Mouse (Mus musculus) liver, adult 2 months (tissue): ENCODE measurements at regions not wholly inside any gene's neighbourhood (a gene's known extent, or its start where the extent isn't known, plus 50 kb on each side); places are given as distances from the start of the nearest gene placed in this dataset.

ENCODE experiments used
- DNase-seq: peaks from one replicate; pipeline ENCODE4 v3.0.0-alpha.2; 2011; ENCODE audit warnings: low read depth, low spot score; ENCODE audit errors: extremely low read depth
- H3K27ac ChIP-seq: fragments of 200-500 bp; replicated peaks from 2 replicates; pipeline ENCODE4 v1.5.1; 2012; ENCODE audit warnings: low read depth, mild to moderate bottlenecking, control low read depth, inconsistent platforms, low read length; ENCODE audit not compliant: insufficient read depth
- H3K27me3 ChIP-seq: fragments of 200-500 bp; 2 replicates; pipeline ENCODE4 v1.6.1; 2012; ENCODE audit warnings: mild to moderate bottlenecking, moderate library complexity, low read length, inconsistent platforms; ENCODE audit not compliant: control insufficient read depth, insufficient read depth
- H3K36me3 ChIP-seq: fragments of 200-500 bp; 2 replicates; pipeline ENCODE4 v1.6.1; 2012; ENCODE audit warnings: low read length, inconsistent platforms; ENCODE audit not compliant: control insufficient read depth, insufficient read depth
- H3K4me1 ChIP-seq: fragments of 200-500 bp; 2 replicates; pipeline ENCODE4 v1.6.1; 2011; ENCODE audit warnings: low read length; ENCODE audit not compliant: control insufficient read depth, insufficient read depth
- H3K4me3 ChIP-seq: fragments of 200-500 bp; 2 replicates; pipeline ENCODE4 v1.5.1; 2011; ENCODE audit warnings: low read depth, mild to moderate bottlenecking, control low read depth, low read length, moderate library complexity; ENCODE audit not compliant: insufficient read depth
- H3K79me2 ChIP-seq: fragments of 200-500 bp; 2 replicates; pipeline ENCODE4 v1.6.1; 2012; ENCODE audit warnings: inconsistent platforms, mild to moderate bottlenecking, low read length, moderate library complexity; ENCODE audit not compliant: control insufficient read depth, insufficient read depth
- H3K9ac ChIP-seq: fragments of 200-500 bp; 2 replicates; pipeline ENCODE4 v1.6.1; 2012; ENCODE audit warnings: low read depth, mild to moderate bottlenecking, control low read depth, inconsistent platforms, low read length
- CTCF ChIP-seq: fragments of 200-500 bp; IDR thresholded peaks from 2 replicates; pipeline ENCODE4 v1.5.1; 2011; ENCODE audit warnings: low read depth, low read length, control low read depth
- POLR2A ChIP-seq: fragments of 200-500 bp; IDR thresholded peaks from 2 replicates; pipeline ENCODE4 v1.6.1; 2011; ENCODE audit warnings: low read length, control low read depth; ENCODE audit not compliant: insufficient read depth; ENCODE audit errors: extremely low read depth
- WGBS: fragments of 180-500 bp; shearing (Covaris S2); methylation state at CpG from one replicate; pipeline ENCODE4 v1.1.7; 2018; 5-methylcytosine and 5-hydroxymethylcytosine counted together

DNA sequence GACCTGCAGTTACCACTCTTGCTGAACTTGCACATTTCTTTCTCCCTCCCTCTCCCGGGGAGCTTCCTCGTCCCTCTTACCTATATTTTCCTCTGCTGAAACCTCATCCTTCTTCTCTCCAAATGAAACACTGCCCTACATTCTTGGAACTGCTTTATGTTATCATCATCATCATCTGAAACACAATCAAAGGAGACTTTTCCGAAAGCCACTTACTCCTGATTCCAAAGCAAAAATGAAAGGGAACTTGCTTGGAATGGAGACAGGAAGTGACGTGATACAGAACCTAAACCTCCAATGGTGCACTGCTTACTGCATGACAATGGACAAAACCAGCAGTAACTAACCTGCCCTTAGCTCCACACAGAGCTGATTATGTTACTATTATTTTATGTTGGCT is 287.2 kb upstream of the Btbd3 start:
- 73% methylated on average over 4 of the region's 4 CpGs for WGBS
- TF ChIP-seq CTCF, result no peak
- no peak for TF ChIP-seq POLR2A

DNA sequence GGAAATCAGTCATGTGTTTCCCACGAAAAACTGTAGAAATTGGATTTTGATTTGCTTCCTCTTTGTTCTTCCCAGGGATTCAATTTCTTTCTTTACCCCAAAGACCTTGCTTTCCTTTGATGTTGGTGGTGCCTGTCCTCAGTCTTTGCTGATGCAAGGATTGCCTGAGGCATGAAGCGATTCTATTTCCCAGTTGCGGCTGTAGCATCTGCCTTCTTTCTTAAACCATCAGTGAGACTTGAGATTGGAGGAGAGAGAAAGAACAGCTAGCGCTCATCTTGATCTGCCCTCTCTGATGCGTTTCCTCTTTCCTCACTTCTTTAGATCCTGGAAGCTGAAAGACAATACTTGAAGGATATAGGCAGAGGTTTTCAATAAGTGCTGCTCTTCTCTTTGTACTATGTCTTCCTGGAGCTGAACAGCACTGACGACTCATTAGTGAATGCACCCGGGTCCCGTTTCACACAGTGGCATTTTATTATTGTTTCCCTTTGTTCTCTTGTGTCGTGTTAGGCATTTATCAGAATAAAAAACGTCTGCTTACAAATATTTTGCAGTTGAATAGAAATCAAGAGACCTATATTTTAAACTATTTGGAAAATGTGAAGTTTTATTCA is 289.8 kb upstream of the Btbd3 start:
- no peaks in the 10 kb centered on the region for H3K27me3 ChIP-seq

More for the DNA sequence above, 287.2 kb upstream of the Btbd3 start:
- Histone ChIP-seq H3K4me3 (peak overlapping the region; percentile 35; the same call in 1 of the 2 replicates), H3K36me3 (no peaks in the 10 kb centered on the region), H3K79me2 (no peaks in the 10 kb centered on the region), H3K9ac (no peak overlapping the region), H3K27me3 (no peaks in the 10 kb centered on the region), H3K4me1 (no peaks in the 10 kb centered on the region), H3K27ac (no peak overlapping the region)
- no peak for DNase-seq

DNA sequence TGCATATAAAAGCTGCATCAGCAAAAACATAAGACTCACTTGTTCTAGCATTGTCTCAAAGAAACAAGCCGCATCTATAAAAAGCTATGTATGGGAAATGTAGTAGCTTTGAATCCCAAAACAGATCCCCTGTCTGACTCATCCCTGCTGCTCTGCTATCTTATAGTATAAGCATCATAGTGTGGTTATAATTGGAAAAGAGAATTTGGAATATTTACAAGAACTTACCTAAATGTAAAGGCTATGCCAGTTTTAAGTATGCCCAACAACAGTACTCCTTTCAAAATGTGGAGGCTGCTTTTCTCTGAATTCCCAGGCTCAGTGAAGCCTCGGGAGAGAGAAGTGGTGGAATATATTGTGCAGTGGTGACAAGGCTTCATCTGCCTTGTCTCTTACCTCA is 301.5 kb upstream of the Btbd3 start:
- H3K4me1 ChIP-seq, result no peaks in the 10 kb centered on the region
- TF ChIP-seq CTCF (no peak), POLR2A (no peak)
- H3K4me3 ChIP-seq, result no peak overlapping the region
- H3K36me3 ChIP-seq, result no peaks in the 10 kb centered on the region
- H3K27me3 ChIP-seq, result no peaks in the 10 kb centered on the region
- no peak for DNase-seq
- H3K27ac ChIP-seq, result no peak overlapping the region
- no peak overlapping the region for H3K9ac ChIP-seq
- WGBS, result 91% methylated on average over 2 of the region's 2 CpGs
- H3K79me2 ChIP-seq, result no peaks in the 10 kb centered on the region

More for the DNA sequence above, 289.8 kb upstream of the Btbd3 start:
- 71% methylated on average over 10 of the region's 10 CpGs for WGBS
- Histone ChIP-seq H3K9ac (no peak overlapping the region), H3K79me2 (no peaks in the 10 kb centered on the region), H3K4me1 (no peaks in the 10 kb centered on the region), H3K27ac (no peak overlapping the region), H3K36me3 (no peaks in the 10 kb centered on the region), H3K4me3 (no peak overlapping the region)
- TF ChIP-seq CTCF, result no peak
- no peak for TF ChIP-seq POLR2A
- DNase-seq, result no peak

DNA sequence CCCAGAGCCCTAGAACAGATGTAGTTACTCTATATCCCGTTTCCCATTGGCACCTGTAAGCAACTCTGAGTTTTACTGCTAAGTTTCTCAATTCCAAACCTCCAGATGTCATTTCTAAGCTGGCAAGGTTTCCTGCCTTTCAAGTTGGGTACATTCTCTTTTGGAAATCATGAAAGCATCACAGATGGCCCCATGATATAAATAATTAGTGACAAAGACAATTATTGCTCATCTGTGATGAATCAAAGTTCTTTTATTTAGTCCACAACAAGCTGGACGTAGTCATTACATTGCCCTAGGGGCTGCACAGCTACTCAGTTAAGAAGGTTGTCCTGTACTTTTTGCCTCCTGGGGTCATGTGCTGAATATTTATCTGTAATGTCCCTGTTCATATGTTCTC is 303.2 kb upstream of the Btbd3 start:
- no peak for DNase-seq
- TF ChIP-seq CTCF (no peak), POLR2A (no peak)
- Histone ChIP-seq H3K9ac (no peak overlapping the region), H3K4me3 (no peak overlapping the region), H3K4me1 (no peaks in the 10 kb centered on the region), H3K79me2 (no peaks in the 10 kb centered on the region), H3K27me3 (no peaks in the 10 kb centered on the region; the same call in 1 of the 2 replicates), H3K27ac (no peak overlapping the region), H3K36me3 (no peaks in the 10 kb centered on the region)
- WGBS, result 59% methylated on average over 2 of the region's 2 CpGs

DNA sequence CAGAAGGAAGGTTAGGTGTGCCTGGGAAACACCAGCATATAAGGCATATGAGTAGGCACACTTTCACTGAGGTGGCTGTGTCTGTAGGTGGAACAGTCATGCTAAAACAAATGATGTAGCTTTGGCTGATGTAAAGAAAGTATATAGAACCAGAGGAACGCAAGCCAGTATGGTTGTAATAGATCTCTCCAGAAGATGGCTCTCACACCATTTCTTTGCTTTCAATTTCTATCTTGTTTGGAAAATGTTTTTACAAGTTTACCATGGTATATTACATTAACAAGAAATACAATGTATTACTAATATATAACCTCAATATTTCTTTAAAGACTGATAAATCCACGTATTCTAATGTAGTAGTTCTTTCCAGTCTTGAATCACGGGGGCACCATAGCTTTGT is 304.4 kb upstream of the Btbd3 start:
- Histone ChIP-seq H3K4me1 (no peaks in the 10 kb centered on the region), H3K27me3 (no peaks in the 10 kb centered on the region; the same call in 1 of the 2 replicates), H3K4me3 (no peak overlapping the region), H3K79me2 (no peaks in the 10 kb centered on the region), H3K9ac (no peak overlapping the region), H3K27ac (no peak overlapping the region), H3K36me3 (no peaks in the 10 kb centered on the region)
- no peak for DNase-seq
- TF ChIP-seq POLR2A (no peak), CTCF (no peak)
- 77% methylated on average over 3 of the region's 3 CpGs for WGBS

DNA sequence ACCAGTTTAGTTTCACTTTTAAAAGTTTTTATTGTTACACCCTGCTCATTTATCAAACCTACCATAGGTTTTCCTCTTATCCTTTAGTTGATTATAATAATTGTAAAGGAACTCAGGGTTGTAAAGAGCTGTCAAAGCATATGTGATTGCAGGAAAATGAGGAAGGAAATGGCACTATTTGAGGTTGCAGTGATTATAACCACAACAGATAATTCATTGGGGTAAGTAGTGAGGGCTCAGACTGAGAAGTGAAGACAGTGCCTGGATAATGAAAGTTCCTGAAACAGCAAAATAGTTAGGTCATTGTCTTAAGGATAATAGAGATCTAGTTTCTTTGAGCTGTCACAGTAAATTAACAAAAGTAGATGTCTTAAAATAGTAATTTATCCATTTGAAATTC is 305.4 kb upstream of the Btbd3 start:
- TF ChIP-seq CTCF, result no peak
- no peak for TF ChIP-seq POLR2A
- H3K4me1 ChIP-seq, result no peaks in the 10 kb centered on the region
- no peaks in the 10 kb centered on the region for H3K36me3 ChIP-seq
- no peak overlapping the region for H3K27ac ChIP-seq
- no peak overlapping the region for H3K4me3 ChIP-seq
- H3K79me2 ChIP-seq, result no peaks in the 10 kb centered on the region
- H3K27me3 ChIP-seq, result no peaks in the 10 kb centered on the region; the same call in 1 of the 2 replicates
- DNase-seq, result no peak
- H3K9ac ChIP-seq, result no peak overlapping the region
